Mouse (Mus musculus) CH12.LX (cell line): ENCODE results near the gene Leprot. TPM values are rescaled to one million over a fixed set of nuclear protein-coding genes. Genes with fewer than 3 reads are reported as not detected.

ENCODE experiments used
- DNase-seq: peaks from one replicate; pipeline ENCODE4 v3.0.0-alpha.2; 2013; ENCODE audit errors: extremely low read depth
- H3K27ac ChIP-seq: 2 replicates; pipeline ENCODE4 v1.5.1; 2012; ENCODE audit warnings: low read depth, mild to moderate bottlenecking, control low read depth, moderate library complexity; ENCODE audit not compliant: insufficient read depth
- H3K27me3 ChIP-seq: replicated peaks from 2 replicates; pipeline ENCODE3; 2012; ENCODE audit warnings: inconsistent platforms
- H3K36me3 ChIP-seq, 2 experiments: replicated peaks in 1 of 2; 2 replicates each; pipeline versions ENCODE3 to v1.6.1; 2012; ENCODE audit warnings: inconsistent platforms in 1 of 2, low read length in 1 of 2, mild to moderate bottlenecking in 1 of 2, mixed read lengths in 1 of 2, moderate library complexity in 1 of 2; ENCODE audit not compliant: control insufficient read depth in 1 of 2, insufficient read depth in 1 of 2
- H3K4me1 ChIP-seq, 2 experiments: 2 replicates each; pipeline ENCODE4 v1.6.1; 2012; ENCODE audit warnings: inconsistent platforms in 1 of 2, moderate library complexity in 1 of 2; ENCODE audit not compliant: insufficient read depth in 2 of 2, control insufficient read depth in 1 of 2
- H3K4me2 ChIP-seq: 2 replicates; pipeline ENCODE4 v1.6.1; 2012; ENCODE audit warnings: low read depth, mild to moderate bottlenecking, control low read depth; ENCODE audit not compliant: poor library complexity, insufficient read depth, severe bottlenecking
- H3K4me3 ChIP-seq, 3 experiments: fragments of 150-350 bp in 1 of 3; sonication (generic) in 1 of 3; replicated peaks in 1 of 3; 2 replicates each; pipeline versions ENCODE3 to v1.5.1; 2011 to 2012; ENCODE audit warnings: low read depth in 2 of 3, low read length in 2 of 3, mild to moderate bottlenecking in 2 of 3, moderate library complexity in 2 of 3, control low read depth in 1 of 3, improper control_type of control experiment in 1 of 3, inconsistent platforms in 1 of 3, mixed read lengths in 1 of 3; ENCODE audit not compliant: poor library complexity in 1 of 3
- H3K79me2 ChIP-seq: replicated peaks from 2 replicates; pipeline ENCODE4 v1.6.1; 2012; ENCODE audit warnings: mild to moderate bottlenecking, moderate library complexity; ENCODE audit not compliant: control insufficient read depth, poor library complexity, insufficient read depth, severe bottlenecking; ENCODE audit errors: extremely low read depth
- H3K9ac ChIP-seq: 2 replicates; pipeline ENCODE4 v1.6.1; 2012; ENCODE audit warnings: low read depth, mild to moderate bottlenecking, control low read depth, moderate library complexity; ENCODE audit not compliant: insufficient read depth
- H3K9me3 ChIP-seq: replicated peaks from 2 replicates; pipeline ENCODE3; 2012; ENCODE audit warnings: low read length, inconsistent platforms, mixed read lengths
- CHD1 ChIP-seq: IDR thresholded peaks from 2 replicates; pipeline ENCODE4 v1.6.1; 2012; ENCODE audit warnings: low read depth, low read length, improper control_type of control experiment, inconsistent platforms
- CHD2 ChIP-seq: IDR thresholded peaks from 2 replicates; pipeline ENCODE4 v1.6.1; 2011; ENCODE audit warnings: low read length, improper control_type of control experiment
- E2F4 ChIP-seq: IDR thresholded peaks from 2 replicates; pipeline ENCODE4 v1.6.1; 2011; ENCODE audit warnings: low read depth, low read length, improper control_type of control experiment; ENCODE audit not compliant: insufficient replicate concordance
- ELF1 ChIP-seq: IDR thresholded peaks from 2 replicates; pipeline ENCODE4 v1.6.1; 2014; ENCODE audit warnings: low read depth, mild to moderate bottlenecking, inconsistent platforms, low read length, improper control_type of control experiment
- IRF4 ChIP-seq: IDR thresholded peaks from 2 replicates; pipeline ENCODE4 v1.6.1; 2014; ENCODE audit warnings: low read depth, mild to moderate bottlenecking, inconsistent platforms, low read length, improper control_type of control experiment
- JUND ChIP-seq: conservative IDR thresholded peaks from 2 replicates; pipeline ENCODE4 v1.6.1; 2011; ENCODE audit warnings: low read depth, low read length, improper control_type of control experiment
- KAT2A ChIP-seq: IDR thresholded peaks from 2 replicates; pipeline ENCODE4 v1.6.1; 2012; ENCODE audit warnings: low read length, improper control_type of control experiment, inconsistent platforms; ENCODE audit not compliant: insufficient replicate concordance
- MAFK ChIP-seq: IDR thresholded peaks from 2 replicates; pipeline ENCODE4 v1.6.1; 2011; ENCODE audit warnings: low read length, improper control_type of control experiment; ENCODE audit not compliant: insufficient replicate concordance
- MAX ChIP-seq: IDR thresholded peaks from 2 replicates; pipeline ENCODE4 v1.6.1; 2011; ENCODE audit warnings: low read length, improper control_type of control experiment
- MEF2A ChIP-seq: IDR thresholded peaks from 2 replicates; pipeline ENCODE4 v1.6.1; 2014; ENCODE audit warnings: low read depth, mild to moderate bottlenecking, inconsistent platforms, low read length, improper control_type of control experiment, borderline replicate concordance
- MXI1 ChIP-seq: IDR thresholded peaks from 2 replicates; pipeline ENCODE4 v1.6.1; 2011; ENCODE audit warnings: mild to moderate bottlenecking, low read depth, low read length, improper control_type of control experiment
- PAX5 ChIP-seq: IDR thresholded peaks from 2 replicates; pipeline ENCODE4 v1.6.1; 2012; ENCODE audit warnings: low read length, inconsistent platforms, mixed read lengths
- RAD21 ChIP-seq: IDR thresholded peaks from 2 replicates; pipeline ENCODE4 v1.6.1; 2011; ENCODE audit warnings: low read depth, mild to moderate bottlenecking, low read length, improper control_type of control experiment, moderate library complexity
- RCOR1 ChIP-seq: conservative IDR thresholded peaks from 2 replicates; pipeline ENCODE4 v1.6.1; 2012; ENCODE audit warnings: low read depth, mild to moderate bottlenecking, inconsistent platforms, low read length, improper control_type of control experiment
- SIN3A ChIP-seq: IDR thresholded peaks from 2 replicates; pipeline ENCODE4 v1.6.1; 2012; ENCODE audit warnings: low read length, improper control_type of control experiment, inconsistent platforms
- TBP ChIP-seq: conservative IDR thresholded peaks from 2 replicates; pipeline ENCODE4 v1.6.1; 2011; ENCODE audit warnings: low read depth, low read length, improper control_type of control experiment
- TCF12 ChIP-seq: IDR thresholded peaks from 2 replicates; pipeline ENCODE4 v1.6.1; 2014; ENCODE audit warnings: low read depth, mild to moderate bottlenecking, inconsistent platforms, low read length, improper control_type of control experiment
- USF1 ChIP-seq: IDR thresholded peaks from 2 replicates; pipeline ENCODE4 v1.6.1; 2014; ENCODE audit warnings: low read depth, mild to moderate bottlenecking, inconsistent platforms, low read length, improper control_type of control experiment
- ZKSCAN1 ChIP-seq: IDR thresholded peaks from 2 replicates; pipeline ENCODE4 v1.6.1; 2012; ENCODE audit warnings: low read depth, inconsistent platforms, low read length, improper control_type of control experiment, borderline replicate concordance
- ZMIZ1 ChIP-seq: IDR thresholded peaks from 2 replicates; pipeline ENCODE4 v1.6.1; 2012; ENCODE audit warnings: low read depth, mild to moderate bottlenecking, inconsistent platforms, low read length, improper control_type of control experiment
- dilution Hi-C: fragments of 300-500 bp; cut with MboI; formaldehyde crosslinking; loops from 2 replicates; pipeline ENCODE4 v1.14.3; 2020; ENCODE audit warnings: low sequenced_read_pairs; ENCODE audit not compliant: extremely low pct_unique_long_range_greater_than_20kb, extremely low pct_ligation_motif_present
- in situ Hi-C: fragments of 300-500 bp; cut with MboI; formaldehyde crosslinking; loops from 3 replicates; pipeline ENCODE4 v1.14.3; 2019; ENCODE audit warnings: low sequenced_read_pairs, low pct_ligation_motif_present, low pct_unique_long_range_greater_than_20kb, mixed read lengths
- polyA plus RNA-seq: library from polyadenylated mRNA; unstranded; fragments of >175 nt; gene quantifications from 2 replicates; pipeline ENCODE4 v1.2.1, GENCODE M21; 2012; ENCODE audit warnings: low read depth; ENCODE audit not compliant: insufficient read length
- total RNA-seq, 2 experiments: library from RNA; depleted of rRNA; stranded (reverse); fragments of 300-350 nt in 1 of 2; fragments of >200 nt in 1 of 2; gene quantifications; 2 replicates each; pipeline ENCODE4 v1.2.3; 2012 to 2014

Leprot gene
- total and polyA plus RNA-seq, 3 experiments, result 17.6 to 29.2 (median 24.2) TPM

DNA sequence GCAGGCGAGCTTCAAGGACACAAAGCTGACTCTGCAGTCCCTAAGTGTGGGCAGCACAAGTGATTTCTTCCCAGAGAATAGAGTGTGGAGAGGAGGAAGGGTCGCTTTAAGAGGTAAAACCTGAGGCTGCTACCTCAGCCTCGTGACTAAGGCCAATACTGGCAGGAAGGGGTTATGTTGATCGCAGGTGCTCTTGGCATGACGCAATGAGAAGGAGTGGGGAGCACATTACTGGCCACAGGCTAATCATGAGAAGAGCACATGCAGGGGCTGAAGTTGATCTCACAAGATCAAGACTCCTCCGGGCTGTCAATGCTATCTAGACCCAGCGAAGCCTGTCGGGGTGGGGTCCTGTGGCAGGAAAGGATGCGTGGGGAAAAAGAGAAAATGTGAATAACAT, 57.8 kb downstream of the Leprot start:
- TF ChIP-seq JUND (no peak), TBP (no peak), SIN3A (no peak), KAT2A (no peak), RAD21 (no peak), MAFK (no peak), RCOR1 (no peak), PAX5 (no peak), ZMIZ1 (no peak), MAX (no peak), E2F4 (no peak), CHD2 (no peak), USF1 (no peak), TCF12 (no peak), MXI1 (no peak)
- Histone ChIP-seq H3K4me3 (no peak overlapping the region), H3K27ac (no peak overlapping the region), H3K36me3 (no peaks in the 10 kb centered on the region), H3K4me2 (no peak overlapping the region), H3K9ac (no peak overlapping the region), H3K79me2 (no peaks in the 10 kb centered on the region), H3K27me3 (no peaks in the 10 kb centered on the region), H3K9me3 (no peaks in the 10 kb centered on the region), H3K4me1 (no peaks in the 10 kb centered on the region)
- dilution Hi-C loops, result no loop called here
- no peak for DNase-seq
- in situ Hi-C loops, result no loop called here

DNA sequence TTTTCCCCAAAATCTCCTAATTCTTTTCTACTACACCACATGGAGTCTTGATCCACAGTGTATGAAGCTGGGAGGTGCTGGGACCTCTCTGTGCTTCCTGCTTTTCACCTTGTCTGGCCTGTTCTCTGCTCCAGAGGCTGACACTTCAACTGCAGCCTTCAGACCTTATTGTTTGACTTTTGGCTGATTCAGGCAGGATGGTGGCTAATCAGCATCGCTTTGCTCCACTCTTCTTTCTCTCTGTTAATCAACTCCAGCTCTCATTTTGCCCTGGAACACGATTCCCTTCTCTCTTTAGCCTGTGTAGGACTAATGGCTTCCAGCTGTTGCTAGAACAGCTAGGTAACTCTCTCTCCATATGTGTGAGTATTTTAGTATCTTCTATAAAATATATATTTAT, 59.7 kb downstream of the Leprot start:
- no peaks in the 10 kb centered on the region for H3K27me3 ChIP-seq
- H3K4me1 ChIP-seq, result no peaks in the 10 kb centered on the region
- dilution Hi-C loops, result no loop called here
- no peak overlapping the region for H3K9ac ChIP-seq
- H3K36me3 ChIP-seq, result no peaks in the 10 kb centered on the region
- H3K4me3 ChIP-seq, result no peak overlapping the region
- no peak for DNase-seq
- no peaks in the 10 kb centered on the region for H3K79me2 ChIP-seq
- in situ Hi-C loops, result no loop called here
- no peak for TF ChIP-seq CHD1
- no peak for TF ChIP-seq PAX5
- TF ChIP-seq MXI1, result no peak
- TF ChIP-seq MAFK, result no peak
- TF ChIP-seq RAD21, result no peak
- TF ChIP-seq ZKSCAN1, result no peak
- TF ChIP-seq MEF2A, result no peak
- TF ChIP-seq ELF1, result no peak
- no peak for TF ChIP-seq KAT2A
- TF ChIP-seq IRF4, result no peak
- H3K9me3 ChIP-seq, result no peaks in the 10 kb centered on the region
- H3K27ac ChIP-seq, result no peak overlapping the region
- no peak overlapping the region for H3K4me2 ChIP-seq
